Mouse (Mus musculus): ENCODE measurements around the gene Vmp1. TPM values are rescaled to one million over a fixed set of nuclear protein-coding genes. Genes with fewer than 3 reads are reported as not detected.
A peak's percentile ranks its signal among the peaks of the same experiment; 100 is the strongest.

Gene Vmp1
- total RNA-seq, 2 experiments from 2014 or later, result 75.0 to 79.6 TPM

- intact Hi-C loops (cut with DNase I), result loop anchor here (5.0 kb wide), 1 partner anchor 38 kb away; no protein-coding TSS in a partner anchor
- no peak for DNase-seq
Observed at GRCm38 (mm10) chr11:86604732-86605520, 78.7 kb downstream of the Vmp1 start.

- no peak for DNase-seq
- intact Hi-C loops (cut with DNase I), result no loop called here
Observed at GRCm38 (mm10) chr11:86604289-86604688, 79.3 kb downstream of the Vmp1 start.

GRCm38 (mm10) chr11:86603719-86604118 lies 79.9 kb downstream of the Vmp1 start:
- intact Hi-C loops (cut with DNase I), result no loop called here
- no peak for DNase-seq

DNA sequence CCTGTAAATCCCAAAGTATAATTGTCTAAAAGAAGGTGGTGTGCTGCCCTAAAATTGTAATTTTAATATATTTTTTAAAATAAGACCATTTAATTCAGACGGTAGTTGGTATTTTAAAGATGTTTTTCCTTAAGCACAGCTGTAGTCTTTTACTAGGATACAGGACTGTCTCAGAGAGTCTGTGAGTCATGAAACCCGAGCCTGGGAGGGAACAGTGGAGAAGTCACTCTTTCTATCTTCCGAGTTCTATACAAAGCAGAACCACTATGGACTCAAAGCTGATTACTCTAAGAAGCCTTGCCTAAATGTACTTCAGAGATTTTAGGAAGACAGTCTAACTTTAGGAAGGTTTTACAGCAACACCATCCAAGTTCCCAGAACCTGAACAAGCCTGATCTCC lies 81.5 kb downstream of the Vmp1 start:
- no peak for DNase-seq
- intact Hi-C loops (cut with DNase I), result no loop called here

GRCm38 (mm10) chr11:86600209-86600557 lies 83.5 kb downstream of the Vmp1 start:
- intact Hi-C loops (cut with DNase I), result no loop called here
- DNase-seq, result no peak

DNA sequence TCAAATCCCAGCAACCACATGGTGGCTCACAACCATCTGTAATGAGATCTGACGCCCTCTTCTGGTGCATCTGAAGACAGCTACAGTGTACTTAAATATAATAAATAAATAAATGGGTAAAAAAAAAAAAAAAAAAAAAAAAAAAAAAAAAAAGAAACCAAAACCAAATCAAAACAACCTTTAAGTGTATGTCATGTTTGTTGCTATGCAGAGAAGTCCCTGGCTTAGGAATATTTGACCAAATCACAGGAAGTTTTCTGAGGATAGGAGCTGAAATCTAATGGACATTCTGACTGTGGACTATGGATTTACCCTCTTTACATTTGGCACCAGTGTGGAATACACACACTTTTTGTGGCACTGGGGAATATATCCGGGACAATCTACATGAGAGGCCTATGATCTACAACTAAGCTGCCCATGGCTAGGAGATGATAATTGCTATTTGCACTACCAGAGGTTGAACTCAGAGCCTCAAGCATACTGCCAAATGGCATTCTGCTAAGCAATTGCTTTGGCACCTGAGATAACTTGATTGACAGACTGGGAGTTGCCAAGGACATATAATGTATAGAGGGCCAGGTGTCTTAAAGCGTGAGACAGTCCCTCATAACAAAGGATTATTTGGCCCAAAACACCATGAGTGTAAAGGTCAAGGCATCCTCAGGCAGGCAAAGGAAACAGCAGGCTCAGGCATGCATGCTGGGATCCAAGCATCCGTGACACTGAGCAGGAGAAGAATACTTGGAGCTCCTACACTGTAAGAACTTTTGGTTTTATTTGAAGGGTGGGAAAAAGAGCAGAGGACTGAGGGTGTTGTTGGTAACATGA lies 84.0 kb downstream of the Vmp1 start:
- intact Hi-C loops (cut with DNase I), result no loop called here
- no peak for DNase-seq

DNA sequence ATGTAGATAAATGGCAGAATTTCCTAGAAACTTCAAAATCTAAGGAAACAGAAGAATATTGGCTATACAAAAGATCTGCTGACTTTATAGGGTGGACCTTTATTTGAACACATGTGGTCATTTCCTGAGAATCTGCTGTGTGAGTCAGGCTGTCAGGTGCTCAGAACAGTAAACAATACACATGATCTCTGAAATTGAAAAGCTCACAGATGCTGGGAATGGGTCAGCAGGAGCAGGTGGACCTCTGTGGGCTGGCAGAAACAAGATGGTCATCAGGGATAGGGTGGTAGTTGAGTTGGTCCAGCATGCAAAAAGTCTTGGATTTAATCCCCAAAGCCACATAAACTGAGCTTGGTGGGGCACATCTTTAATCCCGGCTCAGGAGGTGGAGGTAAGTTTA lies 85.1 kb downstream of the Vmp1 start:
- no peak for DNase-seq
- intact Hi-C loops (cut with DNase I), result no loop called here

DNA sequence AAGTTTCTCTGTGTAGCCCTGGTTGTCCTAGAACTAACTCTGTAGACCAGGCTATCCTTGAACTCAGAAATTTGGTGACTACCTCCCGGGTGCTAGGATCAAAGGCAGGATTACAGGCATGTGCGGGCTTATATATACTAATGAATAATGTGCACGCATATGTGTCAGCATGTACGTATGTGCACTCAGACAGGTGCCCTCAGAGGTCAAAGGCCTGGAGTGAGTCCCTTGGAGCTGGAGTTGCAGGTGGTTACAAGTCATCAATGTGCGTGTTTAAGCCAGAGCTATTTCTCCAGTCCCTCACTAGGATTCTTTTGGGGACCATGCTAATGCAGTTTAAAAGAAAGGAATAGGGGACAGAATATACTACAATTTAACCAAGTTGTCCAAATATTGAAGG lies 85.5 kb downstream of the Vmp1 start:
- DNase-seq, result no peak
- intact Hi-C loops (cut with DNase I), result no loop called here

- intact Hi-C loops (cut with DNase I), result no loop called here
- DNase-seq, result no peak
Observed at GRCm38 (mm10) chr11:86596976-86597375, 86.7 kb downstream of the Vmp1 start.

DNA sequence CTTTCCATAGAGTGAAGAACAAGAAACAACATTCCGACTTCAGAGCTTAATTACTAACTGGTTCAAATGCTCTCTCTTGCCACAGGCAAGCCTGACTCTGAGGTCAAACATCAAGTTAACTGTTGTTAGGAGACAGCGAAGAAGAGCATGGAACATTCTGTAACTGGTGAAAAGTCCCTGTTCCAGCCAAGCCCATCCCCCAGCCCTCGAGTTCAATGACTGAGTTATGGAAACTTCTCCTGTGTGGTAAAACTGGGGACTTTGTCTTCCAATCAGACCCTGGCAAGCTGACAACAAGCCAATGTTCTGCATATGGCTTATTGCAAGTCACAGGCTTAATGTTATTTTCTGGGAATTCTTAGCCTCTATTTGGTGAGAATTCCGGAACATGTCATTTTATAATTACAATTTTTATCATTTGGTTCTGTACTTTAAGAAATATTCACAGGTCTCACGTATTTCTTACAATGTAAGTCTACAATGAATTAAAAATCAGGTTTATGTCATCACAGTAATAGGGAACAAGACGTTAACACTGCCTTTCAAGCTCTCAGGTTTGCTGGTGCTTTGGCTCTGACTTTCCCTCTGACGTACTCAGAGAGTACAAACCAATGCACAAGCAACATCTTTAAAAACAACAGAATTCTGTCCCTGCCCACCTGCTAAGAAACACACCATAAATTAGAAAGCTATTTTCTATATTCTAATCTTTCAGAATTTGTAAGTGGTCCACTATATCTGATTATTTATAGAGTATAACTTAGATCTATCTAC lies 87.3 kb downstream of the Vmp1 start:
- peak in 1 of 2 experiments; percentile 26 for DNase-seq
- intact Hi-C loops (cut with DNase I), result no loop called here

DNA sequence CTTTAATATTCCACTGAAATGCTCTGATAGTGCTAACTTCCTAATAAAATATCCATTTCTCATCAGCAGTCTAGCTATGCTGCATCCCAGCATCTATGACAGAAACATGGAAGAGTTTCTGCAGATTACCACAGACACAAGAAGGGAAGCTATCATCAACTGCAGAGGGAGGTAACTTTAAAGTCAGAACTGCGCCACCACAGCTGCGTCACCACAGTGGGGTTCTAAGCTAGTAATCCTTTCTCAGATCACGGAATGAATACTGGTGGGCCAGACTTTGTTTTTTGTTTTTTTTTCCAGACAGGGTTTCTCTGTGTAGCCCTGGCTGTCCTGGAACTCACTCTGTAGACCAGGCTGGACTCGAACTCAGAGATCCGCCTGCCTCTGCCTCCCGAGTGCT lies 88.3 kb downstream of the Vmp1 start:
- intact Hi-C loops (cut with DNase I), result no loop called here
- DNase-seq, result no peak

- intact Hi-C loops (cut with DNase I), result no loop called here
- no peak for DNase-seq
Observed at GRCm38 (mm10) chr11:86594188-86594876, 89.3 kb downstream of the Vmp1 start.

GRCm38 (mm10) chr11:86593443-86593842 lies 90.2 kb downstream of the Vmp1 start:
- intact Hi-C loops (cut with DNase I), result no loop called here
- DNase-seq, result no peak

GRCm38 (mm10) chr11:86592993-86593392 lies 90.6 kb downstream of the Vmp1 start:
- DNase-seq, result no peak
- intact Hi-C loops (cut with DNase I), result no loop called here

DNA sequence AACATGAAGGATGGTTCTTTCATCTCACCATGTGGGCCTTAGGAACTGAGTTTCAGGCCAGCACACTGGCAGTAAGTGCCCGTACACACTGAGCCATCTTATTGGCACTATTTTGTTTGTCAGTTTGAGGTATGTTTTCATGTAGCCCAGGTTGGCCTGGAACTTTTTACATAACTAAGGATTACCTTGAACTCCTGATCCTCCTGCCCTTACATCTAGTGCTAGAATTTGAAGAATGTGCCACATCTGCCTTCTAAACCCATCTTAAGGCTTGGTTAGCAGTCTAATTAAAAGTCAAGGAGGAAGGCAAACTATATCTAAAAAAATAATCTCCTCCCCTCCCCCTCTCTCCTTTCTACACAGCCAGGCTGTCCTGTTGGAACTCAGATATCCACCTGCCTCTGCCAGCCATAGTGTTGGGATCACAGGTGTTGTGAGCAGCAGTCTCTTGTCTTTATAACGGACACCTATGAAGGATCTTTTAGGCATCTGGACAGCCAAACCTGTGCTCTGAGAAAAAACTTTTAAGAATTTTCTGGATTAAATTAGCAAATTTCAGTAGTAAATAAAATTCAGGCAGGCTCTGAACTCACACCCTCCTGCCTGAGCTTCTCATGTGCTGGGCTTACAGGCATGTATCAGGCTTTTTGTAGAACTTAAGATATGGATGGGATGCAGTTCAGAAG lies 91.6 kb downstream of the Vmp1 start:
- intact Hi-C loops (cut with DNase I), result no loop called here
- no peak for DNase-seq

- intact Hi-C loops (cut with DNase I), result no loop called here
- DNase-seq, result no peak
Observed at GRCm38 (mm10) chr11:86591301-86591845, 92.3 kb downstream of the Vmp1 start.

- no peak for DNase-seq
Observed at GRCm38 (mm10) chr11:86590579-86590978, 93.1 kb downstream of the Vmp1 start.

GRCm38 (mm10) chr11:86590066-86590465 lies 93.6 kb downstream of the Vmp1 start:
- no peak for DNase-seq
- intact Hi-C loops (cut with DNase I), result no loop called here

More at GRCm38 (mm10) chr11:86590579-86590978, 93.1 kb downstream of the Vmp1 start:
- intact Hi-C loops (cut with DNase I), result no loop called here

DNA sequence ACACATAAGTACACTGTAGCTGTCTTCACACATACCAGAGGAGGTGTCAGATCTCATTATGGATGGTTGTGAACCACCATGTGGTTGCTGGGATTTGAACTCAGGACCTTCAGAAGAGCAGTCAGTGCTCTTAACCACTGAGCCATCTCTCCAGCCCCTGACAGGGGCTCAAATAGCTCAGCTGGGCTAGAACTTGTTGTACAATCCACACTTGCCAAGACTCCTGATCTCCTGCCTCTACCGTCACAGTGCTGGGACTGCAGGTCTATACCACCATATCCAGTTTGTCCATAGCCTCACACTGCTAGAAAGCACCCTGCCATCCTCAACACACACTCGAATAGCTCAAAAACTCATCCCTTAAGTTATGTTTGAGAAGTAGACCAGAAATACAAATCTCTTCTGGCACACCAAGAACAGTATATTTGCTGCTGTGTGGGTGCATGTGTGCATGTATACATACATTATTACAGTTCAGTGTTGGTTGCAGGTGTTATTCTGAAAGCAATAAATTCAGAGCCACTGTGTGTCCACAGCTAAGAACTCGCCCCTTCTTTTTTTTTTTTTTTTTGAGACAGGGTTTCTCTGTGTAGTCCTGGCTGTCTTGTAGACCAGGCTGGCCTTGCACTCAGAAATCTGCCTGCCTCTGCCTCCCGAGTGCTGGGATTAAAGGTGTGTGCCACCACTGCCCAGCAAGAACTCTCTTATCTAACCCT lies 94.9 kb downstream of the Vmp1 start:
- DNase-seq, result no peak
- intact Hi-C loops (cut with DNase I), result no loop called here
